Mouse (Mus musculus) ES-E14 (cell line): Measurements from ENCODE around the gene Ezh1. TPM values are rescaled to one million over a fixed set of nuclear protein-coding genes. Genes with fewer than 3 reads are reported as not detected.

Source experiments
- DNase-seq: peaks from one replicate; pipeline ENCODE4 v3.0.0-alpha.2; 2013; ENCODE audit warnings: low read depth, low spot score
- H3K27ac ChIP-seq: 2 replicates; pipeline ENCODE4 v1.5.1; 2012; ENCODE audit warnings: low read depth, mild to moderate bottlenecking, low read length, moderate library complexity, mixed read lengths; ENCODE audit not compliant: poor library complexity, insufficient read depth, severe bottlenecking
- H3K36me3 ChIP-seq: 2 replicates; pipeline ENCODE4 v1.6.1; 2012; ENCODE audit warnings: mild to moderate bottlenecking, low read length, moderate library complexity, mixed read lengths; ENCODE audit not compliant: control insufficient read depth, poor library complexity, insufficient read depth, severe bottlenecking
- H3K4me1 ChIP-seq, 2 experiments: fragments of 150-350 bp in 1 of 2; sonication (generic) in 1 of 2; 2 replicates each; pipeline ENCODE4 v1.6.1; 2012; ENCODE audit warnings: low read length in 2 of 2, mild to moderate bottlenecking in 1 of 2, mixed read lengths in 1 of 2; ENCODE audit not compliant: control insufficient read depth in 2 of 2, insufficient read depth in 2 of 2, poor library complexity in 1 of 2
- H3K4me3 ChIP-seq, 2 experiments: fragments of 150-350 bp in 1 of 2; sonication (generic) in 1 of 2; 2 replicates each; pipeline ENCODE4 v1.5.1; 2012; ENCODE audit warnings: low read length in 2 of 2, low read depth in 1 of 2, mild to moderate bottlenecking in 1 of 2, mixed read lengths in 1 of 2; ENCODE audit not compliant: insufficient read depth in 1 of 2, poor library complexity in 1 of 2, severe bottlenecking in 1 of 2
- H3K9ac ChIP-seq: 2 replicates; pipeline ENCODE4 v1.6.1; 2012; ENCODE audit warnings: low read depth, mild to moderate bottlenecking, low read length, mixed read lengths; ENCODE audit not compliant: poor library complexity, insufficient read depth, severe bottlenecking
- H3K9me3 ChIP-seq: fragments of 150-350 bp; sonication (generic); 2 replicates; pipeline ENCODE4 v1.6.1; 2012; ENCODE audit warnings: low read depth, mild to moderate bottlenecking, low read length; ENCODE audit not compliant: control insufficient read depth, insufficient read depth
- CHD2 ChIP-seq: IDR thresholded peaks from 2 replicates; pipeline ENCODE4 v1.6.1; 2014; ENCODE audit warnings: mild to moderate bottlenecking, low read depth, low read length, inconsistent platforms
- HCFC1 ChIP-seq: IDR thresholded peaks from 2 replicates; pipeline ENCODE4 v1.6.1; 2012; ENCODE audit warnings: low read length, inconsistent platforms, borderline replicate concordance; ENCODE audit not compliant: insufficient read depth
- MAFK ChIP-seq: IDR thresholded peaks from 2 replicates; pipeline ENCODE4 v1.6.1; 2014; ENCODE audit warnings: mild to moderate bottlenecking, low read depth, low read length, inconsistent platforms; ENCODE audit not compliant: insufficient read depth
- ZC3H11A ChIP-seq: IDR thresholded peaks from 2 replicates; pipeline ENCODE4 v1.6.1; 2012; ENCODE audit warnings: low read depth, mild to moderate bottlenecking, inconsistent platforms, low read length, borderline replicate concordance
- ZNF384 ChIP-seq: IDR thresholded peaks from 2 replicates; pipeline ENCODE4 v1.6.1; 2012; ENCODE audit warnings: low read depth, low read length, inconsistent platforms
- in situ Hi-C, 2 experiments: fragments of 600-800 bp; cut with MboI; formaldehyde crosslinking; loops; one replicate each; pipeline ENCODE4 v1.15.1; 2025; ENCODE audit warnings: low sequenced_read_pairs in 2 of 2, inconsistent platforms in 1 of 2; ENCODE audit not compliant: unreplicated experiment in 2 of 2
- total RNA-seq: library from RNA; depleted of rRNA; stranded (reverse); fragments of 300-350 nt; gene quantifications from 2 replicates; pipeline ENCODE4 v1.2.3, GENCODE M21; 2012

The Ezh1 gene
- total RNA-seq, 1 experiment = 18.3 TPM

- H3K27ac ChIP-seq = no peak overlapping the region
- H3K9ac ChIP-seq = no peak overlapping the region
- H3K9me3 ChIP-seq = no peaks in the 10 kb centered on the region
- no peak overlapping the region for H3K4me3 ChIP-seq
- DNase-seq = no peak
- in situ Hi-C loops = no loop called here
- H3K4me1 ChIP-seq = peaks cover 0 to 32% of the 10 kb centered on the region in 2 experiments; a peak in 2 of 4 replicates
- TF ChIP-seq CHD2 = no peak
- TF ChIP-seq ZNF384 = no peak
- TF ChIP-seq HCFC1 = no peak
- no peaks in the 10 kb centered on the region for H3K36me3 ChIP-seq
Measured at GRCm38 (mm10) chr11:101265906-101266305, 39.6 kb upstream of the Ezh1 start.

GRCm38 (mm10) chr11:101264954-101265471 is 38.8 kb upstream of the Ezh1 start:
- no peak for DNase-seq

GRCm38 (mm10) chr11:101263989-101264280 is 37.7 kb upstream of the Ezh1 start:
- Histone ChIP-seq H3K36me3 (peaks cover 2% of the 10 kb centered on the region; the same call in 1 of the 2 replicates), H3K9me3 (no peaks in the 10 kb centered on the region), H3K4me1 (peaks cover 0 to 30% of the 10 kb centered on the region in 2 experiments; a peak in 2 of 4 replicates), H3K4me3 (no peak overlapping the region), H3K27ac (no peak overlapping the region), H3K9ac (no peak overlapping the region)
- DNase-seq = no peak
- in situ Hi-C loops = no loop called here
- TF ChIP-seq ZC3H11A (no peak), CHD2 (no peak), MAFK (no peak), HCFC1 (no peak), ZNF384 (no peak)

More at GRCm38 (mm10) chr11:101264954-101265471, 38.8 kb upstream of the Ezh1 start:
- TF ChIP-seq CHD2 (no peak), HCFC1 (no peak), ZC3H11A (no peak), MAFK (no peak), ZNF384 (no peak)
- Histone ChIP-seq H3K9ac (peak overlapping the region; percentile 20), H3K4me1 (peaks cover 0 to 31% of the 10 kb centered on the region in 2 experiments; a peak in 2 of 4 replicates), H3K36me3 (no peaks in the 10 kb centered on the region), H3K27ac (no peak overlapping the region), H3K9me3 (no peaks in the 10 kb centered on the region), H3K4me3 (peak overlapping the region; percentile 34 to 37; a peak in 3 of 4 replicates)
- in situ Hi-C loops = no loop called here

- in situ Hi-C loops = no loop called here
- H3K27ac ChIP-seq = no peak overlapping the region
- DNase-seq = no peak
- peaks cover 0 to 30% of the 10 kb centered on the region in 2 experiments; a peak in 2 of 4 replicates for H3K4me1 ChIP-seq
- H3K36me3 ChIP-seq = peaks cover 2% of the 10 kb centered on the region
- TF ChIP-seq CHD2 (no peak), MAFK (no peak), ZNF384 (no peak), HCFC1 (no peak)
- no peak overlapping the region for H3K9ac ChIP-seq
- H3K4me3 ChIP-seq = no peak overlapping the region
- H3K9me3 ChIP-seq = no peaks in the 10 kb centered on the region
Measured at GRCm38 (mm10) chr11:101263138-101263988, 37.1 kb upstream of the Ezh1 start.
